Mouse (Mus musculus) kidney, embryonic 14.5 days (tissue): Measurements from ENCODE around the gene Enah. TPM values are rescaled to one million over a fixed set of nuclear protein-coding genes. Genes with fewer than 3 reads are reported as not detected.

Source experiments
- ATAC-seq: fragments of 200-750 bp; cut with Nextera tagmentation; 2 replicates; pipeline ENCODE4 v1.8.0; 2017; ENCODE audit warnings: moderate number of reproducible peaks, mild to moderate bottlenecking, moderate TSS enrichment, moderate library complexity; ENCODE audit not compliant: low FRiP score, low TSS enrichment
- H3K27ac ChIP-seq: fragments of 300-500 bp; sonication (generic); 2 replicates; pipeline ENCODE4 v1.5.1; 2014; ENCODE audit warnings: low read depth, mild to moderate bottlenecking, low read length, moderate library complexity, mixed read lengths
- H3K27me3 ChIP-seq: fragments of 300-500 bp; sonication (generic); 2 replicates; pipeline ENCODE4 v1.6.1; 2014; ENCODE audit warnings: mild to moderate bottlenecking, low read length; ENCODE audit not compliant: control insufficient read depth, insufficient read depth
- H3K36me3 ChIP-seq: fragments of 300-500 bp; sonication (generic); 2 replicates; pipeline ENCODE4 v1.6.1; 2014; ENCODE audit warnings: low read length, mixed read lengths; ENCODE audit not compliant: control insufficient read depth, insufficient read depth
- H3K4me1 ChIP-seq: fragments of 300-500 bp; sonication (generic); 2 replicates; pipeline ENCODE4 v1.6.1; 2014; ENCODE audit warnings: low read length, mixed read lengths; ENCODE audit not compliant: control insufficient read depth, insufficient read depth
- H3K4me2 ChIP-seq: fragments of 300-500 bp; sonication (generic); replicated peaks from 2 replicates; pipeline ENCODE4 v1.6.1; 2014; ENCODE audit warnings: low read depth, mild to moderate bottlenecking, low read length
- H3K4me3 ChIP-seq: fragments of 300-500 bp; sonication (generic); 2 replicates; pipeline ENCODE4 v1.5.1; 2014; ENCODE audit warnings: mild to moderate bottlenecking, low read length
- H3K9ac ChIP-seq: fragments of 300-500 bp; sonication (generic); 2 replicates; pipeline ENCODE4 v1.6.1; 2014; ENCODE audit warnings: low read depth, mild to moderate bottlenecking, low read length, moderate library complexity
- H3K9me3 ChIP-seq: fragments of 300-500 bp; sonication (generic); 2 replicates; pipeline ENCODE4 v1.6.1; 2016; ENCODE audit warnings: low read length; ENCODE audit not compliant: control insufficient read depth
- WGBS: fragments of 180-500 bp; shearing (Covaris S2); extraction: QIAGEN DNeasy Blood & Tissue Kit; methylation state at CpG from one replicate; pipeline ENCODE4 v1.1.7; 2014; 5-methylcytosine and 5-hydroxymethylcytosine counted together
- polyA plus RNA-seq: library from polyadenylated mRNA; unstranded; fragments of >200 nt; fragmentation: Nextera tagmentation; extraction: Ambion mirVana; gene quantifications from 2 replicates; pipeline ENCODE4 v1.2.1, GENCODE M21; 2014

The Enah gene
- polyA plus RNA-seq, 1 experiment from 2014 or later: 28.8 TPM

GRCm38 (mm10) chr1:182031757-182032156 lies 12.0 kb upstream of the Enah start:
- ATAC-seq: no peak
- Histone ChIP-seq H3K27ac (no peak overlapping the region), H3K4me3 (no peak overlapping the region), H3K27me3 (no peaks in the 10 kb centered on the region), H3K4me2 (no peak overlapping the region), H3K9ac (no peak overlapping the region), H3K36me3 (no peaks in the 10 kb centered on the region), H3K9me3 (no peaks in the 10 kb centered on the region), H3K4me1 (no peaks in the 10 kb centered on the region)

GRCm38 (mm10) chr1:182031066-182031465 lies 11.3 kb upstream of the Enah start:
- 72% methylated on average over 6 of the region's 6 CpGs for WGBS
- H3K4me1 ChIP-seq: no peaks in the 10 kb centered on the region

GRCm38 (mm10) chr1:182029989-182030649 lies 10.3 kb upstream of the Enah start:
- Histone ChIP-seq H3K4me2 (no peak overlapping the region), H3K27me3 (no peaks in the 10 kb centered on the region), H3K36me3 (no peaks in the 10 kb centered on the region), H3K9me3 (no peaks in the 10 kb centered on the region), H3K4me3 (no peak overlapping the region), H3K9ac (no peak overlapping the region), H3K27ac (no peak overlapping the region), H3K4me1 (0 out of 2 replicates have a peak, but pooled peaks cover 3% of the 10 kb centered on the region)
- WGBS: 65% methylated on average over 5 of the region's 5 CpGs
- ATAC-seq: no peak

More at GRCm38 (mm10) chr1:182031066-182031465, 11.3 kb upstream of the Enah start:
- Histone ChIP-seq H3K27ac (no peak overlapping the region), H3K4me3 (no peak overlapping the region), H3K4me2 (no peak overlapping the region), H3K9ac (no peak overlapping the region), H3K27me3 (no peaks in the 10 kb centered on the region), H3K9me3 (no peaks in the 10 kb centered on the region), H3K36me3 (no peaks in the 10 kb centered on the region)
- ATAC-seq: no peak

GRCm38 (mm10) chr1:182028231-182029210 lies 8.7 kb upstream of the Enah start:
- Histone ChIP-seq H3K36me3 (no peaks in the 10 kb centered on the region), H3K27ac (no peak overlapping the region; the same call in 1 of the 2 replicates), H3K9me3 (no peaks in the 10 kb centered on the region), H3K4me3 (no peak overlapping the region), H3K27me3 (no peaks in the 10 kb centered on the region), H3K4me2 (no peak overlapping the region), H3K4me1 (0 out of 2 replicates have a peak, but pooled peaks cover 3% of the 10 kb centered on the region), H3K9ac (no peak overlapping the region)
- no peak for ATAC-seq
- 83% methylated on average over 25 of the region's 25 CpGs for WGBS

- Histone ChIP-seq H3K4me3 (no peak overlapping the region), H3K4me2 (no peak overlapping the region), H3K9me3 (no peaks in the 10 kb centered on the region), H3K9ac (no peak overlapping the region), H3K4me1 (0 out of 2 replicates have a peak, but pooled peaks cover 3% of the 10 kb centered on the region), H3K27ac (no peak overlapping the region), H3K36me3 (no peaks in the 10 kb centered on the region), H3K27me3 (no peaks in the 10 kb centered on the region)
- no peak for ATAC-seq
- WGBS: 79% methylated on average over 9 of the region's 9 CpGs
Measured at GRCm38 (mm10) chr1:182027426-182027979, 7.7 kb upstream of the Enah start.

GRCm38 (mm10) chr1:182026821-182027220 lies 7.0 kb upstream of the Enah start:
- Histone ChIP-seq H3K36me3 (no peaks in the 10 kb centered on the region), H3K9me3 (no peaks in the 10 kb centered on the region), H3K27ac (no peak overlapping the region), H3K4me2 (no peak overlapping the region), H3K4me1 (0 out of 2 replicates have a peak, but pooled peaks cover 3% of the 10 kb centered on the region), H3K4me3 (no peak overlapping the region), H3K27me3 (no peaks in the 10 kb centered on the region), H3K9ac (no peak overlapping the region)
- WGBS: 79% methylated on average over 5 of the region's 5 CpGs
- no peak for ATAC-seq

GRCm38 (mm10) chr1:182026120-182026519 lies 6.3 kb upstream of the Enah start:
- Histone ChIP-seq H3K27ac (no peak overlapping the region), H3K4me2 (no peak overlapping the region), H3K9ac (no peak overlapping the region), H3K4me1 (0 out of 2 replicates have a peak, but pooled peaks cover 3% of the 10 kb centered on the region), H3K36me3 (no peaks in the 10 kb centered on the region), H3K4me3 (no peak overlapping the region), H3K27me3 (no peaks in the 10 kb centered on the region), H3K9me3 (no peaks in the 10 kb centered on the region)
- no peak for ATAC-seq
- WGBS: 67% methylated on average over 7 of the region's 7 CpGs

GRCm38 (mm10) chr1:182021691-182022299 lies 2.0 kb upstream of the Enah start:
- H3K9me3 ChIP-seq: no peaks in the 10 kb centered on the region
- ATAC-seq: no peak
- peaks cover 6% of the 10 kb centered on the region; the same call in 1 of the 2 replicates for H3K4me1 ChIP-seq
- no peaks in the 10 kb centered on the region for H3K27me3 ChIP-seq
- H3K27ac ChIP-seq: no peak overlapping the region
- no peak overlapping the region for H3K4me2 ChIP-seq
- no peaks in the 10 kb centered on the region for H3K36me3 ChIP-seq
- 83% methylated on average over 6 of the region's 6 CpGs for WGBS
- no peak overlapping the region for H3K9ac ChIP-seq
- no peak overlapping the region for H3K4me3 ChIP-seq
